Mouse (Mus musculus) lung, adult 2 months (tissue): ENCODE results near the gene Cnih1.

Experiments
- CTCF ChIP-seq: fragments of 200-500 bp; IDR thresholded peaks from 2 replicates; pipeline ENCODE4 v1.5.1; 2011; ENCODE audit warnings: mild to moderate bottlenecking, low read length, control low read depth; ENCODE audit not compliant: insufficient read depth
- POLR2A ChIP-seq: fragments of 200-500 bp; IDR thresholded peaks from 2 replicates; pipeline ENCODE4 v1.6.1; 2011; ENCODE audit warnings: low read depth, mild to moderate bottlenecking, control low read depth, low read length, borderline replicate concordance; ENCODE audit errors: extremely low read depth

DNA sequence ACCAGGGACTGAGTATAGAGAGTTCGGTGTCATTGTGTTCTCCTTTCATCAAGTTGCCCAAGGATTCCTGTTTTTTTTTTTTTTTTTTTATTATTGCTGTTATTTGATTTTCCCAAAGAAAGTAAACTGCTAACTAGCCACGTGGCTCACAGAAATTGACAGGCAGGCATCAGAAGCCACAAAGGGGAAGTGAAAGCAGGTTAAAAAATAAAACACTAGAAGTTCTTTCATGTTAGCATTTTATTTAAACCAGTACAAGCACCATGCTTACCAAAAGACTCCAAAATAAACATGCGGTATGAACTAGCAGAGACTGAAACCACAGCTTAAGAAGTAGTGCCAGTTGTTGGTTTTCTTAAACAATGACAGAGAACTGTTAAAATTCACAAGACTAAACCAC, 19.7 kb upstream of the Cnih1 start:
- TF ChIP-seq POLR2A (no peak), CTCF (no peak)
